Mouse (Mus musculus): ENCODE results near the gene Safb. TPM values are rescaled to one million over a fixed set of nuclear protein-coding genes. Genes with fewer than 3 reads are reported as not detected.
"Not testable (repeated sequence)": the region's sequence is repeated elsewhere in the genome, so short reads cannot be mapped to it uniquely, and the experiment has no call there.

The Safb gene
- polyA plus RNA-seq, 1 experiment: 101 TPM

GRCm38 (mm10) chr17:56627530-56628277 is 43.1 kb downstream of the Safb start, which contains the start of gene Catsperd:
Catsperd (plus strand) TSS chr17:56628143.
- TF ChIP-seq POLR2A (IDR thresholded peaks at IDR 0.05; ENCODE audit: extremely low read depth, insufficient read depth, low read length) (no peak), CTCF (IDR thresholded peaks at IDR 0.05; ENCODE audit: extremely low read depth, insufficient read depth, low read length) (no peak)
- Histone ChIP-seq H3K4me1 (ENCODE audit: control insufficient read depth, insufficient read depth, low read length) (no peaks in the 10 kb centered on the region), H3K4me3 (ENCODE audit: insufficient read depth, low read length) (peak within 1 kb of the TSS; percentile 35), H3K27ac (ENCODE audit: insufficient read depth, low read length) (no peak within 1 kb of the TSS)

GRCm38 (mm10) chr17:56629800-56630781 is 45.5 kb downstream of the Safb start:
- not testable (repeated sequence) for H3K27ac ChIP-seq (ENCODE audit: insufficient read depth, low read length); H3K4me3 ChIP-seq (ENCODE audit: insufficient read depth, low read length); H3K4me1 ChIP-seq (ENCODE audit: control insufficient read depth, insufficient read depth, low read length)

- TF ChIP-seq POLR2A (IDR thresholded peaks at IDR 0.05; ENCODE audit: extremely low read depth, insufficient read depth, low read length) (no peak), CTCF (IDR thresholded peaks at IDR 0.05; ENCODE audit: extremely low read depth, insufficient read depth, low read length) (no peak)
- no peak overlapping the region for H3K27ac ChIP-seq (ENCODE audit: insufficient read depth, low read length)
- H3K4me1 ChIP-seq (ENCODE audit: control insufficient read depth, insufficient read depth, low read length): no peaks in the 10 kb centered on the region
- H3K4me3 ChIP-seq (ENCODE audit: insufficient read depth, low read length): no peak overlapping the region
These were observed 47.2 kb downstream of the Safb start for GRCm38 (mm10) chr17:56631807-56632206.

- no peak for TF ChIP-seq POLR2A (IDR thresholded peaks at IDR 0.05; ENCODE audit: extremely low read depth, insufficient read depth, low read length)
- TF ChIP-seq CTCF (IDR thresholded peaks at IDR 0.05; ENCODE audit: extremely low read depth, insufficient read depth, low read length): no peak
These were observed 49.4 kb downstream of the Safb start for GRCm38 (mm10) chr17:56634023-56634422.

GRCm38 (mm10) chr17:56643237-56643636 is 58.6 kb downstream of the Safb start:
- TF ChIP-seq CTCF (IDR thresholded peaks at IDR 0.05; ENCODE audit: extremely low read depth, insufficient read depth, low read length) (no peak), POLR2A (IDR thresholded peaks at IDR 0.05; ENCODE audit: extremely low read depth, insufficient read depth, low read length) (no peak)
- no peak overlapping the region for H3K4me3 ChIP-seq (ENCODE audit: insufficient read depth, low read length)
- no peaks in the 10 kb centered on the region for H3K4me1 ChIP-seq (ENCODE audit: control insufficient read depth, insufficient read depth, low read length)
- no peak overlapping the region for H3K27ac ChIP-seq (ENCODE audit: insufficient read depth, low read length)

More at GRCm38 (mm10) chr17:56634023-56634422, 49.4 kb downstream of the Safb start:
- Histone ChIP-seq H3K4me3 (ENCODE audit: insufficient read depth, low read length) (no peak overlapping the region), H3K27ac (ENCODE audit: insufficient read depth, low read length) (no peak overlapping the region), H3K4me1 (ENCODE audit: control insufficient read depth, insufficient read depth, low read length) (no peaks in the 10 kb centered on the region)

GRCm38 (mm10) chr17:56647546-56647945 is 62.9 kb downstream of the Safb start:
- Histone ChIP-seq H3K4me1 (ENCODE audit: control insufficient read depth, insufficient read depth, low read length) (no peaks in the 10 kb centered on the region), H3K4me3 (ENCODE audit: insufficient read depth, low read length) (no peak overlapping the region), H3K27ac (ENCODE audit: insufficient read depth, low read length) (no peak overlapping the region)
- no peak for TF ChIP-seq CTCF (IDR thresholded peaks at IDR 0.05; ENCODE audit: extremely low read depth, insufficient read depth, low read length)
- no peak for TF ChIP-seq POLR2A (IDR thresholded peaks at IDR 0.05; ENCODE audit: extremely low read depth, insufficient read depth, low read length)

- Histone ChIP-seq H3K4me1 (ENCODE audit: control insufficient read depth, insufficient read depth, low read length) (no peaks in the 10 kb centered on the region), H3K27ac (ENCODE audit: insufficient read depth, low read length) (no peak overlapping the region), H3K4me3 (ENCODE audit: insufficient read depth, low read length) (no peak overlapping the region)
- TF ChIP-seq POLR2A (IDR thresholded peaks at IDR 0.05; ENCODE audit: extremely low read depth, insufficient read depth, low read length) (no peak), CTCF (IDR thresholded peaks at IDR 0.05; ENCODE audit: extremely low read depth, insufficient read depth, low read length) (no peak)
These were observed 67.2 kb downstream of the Safb start for GRCm38 (mm10) chr17:56651801-56652200.

GRCm38 (mm10) chr17:56654771-56655170 is 70.1 kb downstream of the Safb start:
- H3K27ac ChIP-seq (ENCODE audit: insufficient read depth, low read length): no peak overlapping the region
- no peak for TF ChIP-seq CTCF (IDR thresholded peaks at IDR 0.05; ENCODE audit: extremely low read depth, insufficient read depth, low read length)
- no peak for TF ChIP-seq POLR2A (IDR thresholded peaks at IDR 0.05; ENCODE audit: extremely low read depth, insufficient read depth, low read length)
- no peak overlapping the region for H3K4me3 ChIP-seq (ENCODE audit: insufficient read depth, low read length)
- no peaks in the 10 kb centered on the region for H3K4me1 ChIP-seq (ENCODE audit: control insufficient read depth, insufficient read depth, low read length)

GRCm38 (mm10) chr17:56655311-56655710 is 70.7 kb downstream of the Safb start:
- Histone ChIP-seq H3K4me1 (ENCODE audit: control insufficient read depth, insufficient read depth, low read length) (no peaks in the 10 kb centered on the region), H3K4me3 (ENCODE audit: insufficient read depth, low read length) (no peak overlapping the region), H3K27ac (ENCODE audit: insufficient read depth, low read length) (no peak overlapping the region)
- TF ChIP-seq CTCF (IDR thresholded peaks at IDR 0.05; ENCODE audit: extremely low read depth, insufficient read depth, low read length) (no peak), POLR2A (IDR thresholded peaks at IDR 0.05; ENCODE audit: extremely low read depth, insufficient read depth, low read length) (no peak)

Other genes with a start within 250 kb of the Safb start
- 688 and 773 TPM in 2 replicates for gene Ptprs, start 108.3 kb upstream of the Safb start, polyA plus RNA-seq (2012; rRNA removed)
- gene Znrf4, start 72.4 kb upstream of the Safb start, polyA plus RNA-seq (2012; rRNA removed): not detected in 2 replicates
- gene Gm20219, start 30.4 kb upstream of the Safb start, polyA plus RNA-seq (2012; rRNA removed): 2.1 and 3.2 TPM in 2 replicates
- gene Safb2, start 240 bp upstream of the Safb start, polyA plus RNA-seq (2012; rRNA removed): 93.0 and 110 TPM in 2 replicates
- 145 and 159 TPM in 2 replicates for gene 2410015M20Rik, start 24.9 kb downstream of the Safb start, polyA plus RNA-seq (2012; rRNA removed)
- gene Rpl36, start 28.6 kb downstream of the Safb start, polyA plus RNA-seq (2012; rRNA removed): 1,005 and 1,019 TPM in 2 replicates
- gene Lonp1, start 42.1 kb downstream of the Safb start, polyA plus RNA-seq (2012; rRNA removed): 78.3 and 82.5 TPM in 2 replicates
- gene Catsperd, start 43.3 kb downstream of the Safb start, polyA plus RNA-seq (2012; rRNA removed): 2.6 and 2.7 TPM in 2 replicates
- 104 and 107 TPM in 2 replicates for gene Ranbp3, start 88.5 kb downstream of the Safb start, polyA plus RNA-seq (2012; rRNA removed)
- gene Ndufa11, start 132.9 kb downstream of the Safb start, polyA plus RNA-seq (2012; rRNA removed): 332 and 357 TPM in 2 replicates
- 16.7 and 18.2 TPM in 2 replicates for gene Vmac, start 133.2 kb downstream of the Safb start, polyA plus RNA-seq (2012; rRNA removed)
- 7.4 and 8.6 TPM in 2 replicates for gene Nrtn, start 172.7 kb downstream of the Safb start, polyA plus RNA-seq (2012; rRNA removed)
- gene Dus3l, start 179.9 kb downstream of the Safb start, polyA plus RNA-seq (2012; rRNA removed): 137 and 148 TPM in 2 replicates
- 3.3 and 4.0 TPM in 2 replicates for gene Prr22, start 185.4 kb downstream of the Safb start, polyA plus RNA-seq (2012; rRNA removed)
- gene Rfx2, start 246.2 kb downstream of the Safb start, polyA plus RNA-seq (2012; rRNA removed): 2.6 and 3.2 TPM in 2 replicates